Mouse (Mus musculus) liver, embryonic 14.5 days (tissue): ENCODE measurements around the gene Hist1h3f.

ENCODE experiments used
- CTCF ChIP-seq: IDR thresholded peaks from 2 replicates; pipeline ENCODE4 v1.5.1; 2016; ENCODE audit warnings: antibody characterized with exemption, low read depth, control low read depth
- EP300 ChIP-seq: IDR thresholded peaks from 2 replicates; pipeline ENCODE4 v1.6.1; 2016; ENCODE audit warnings: antibody characterized with exemption, low read depth

GRCm38 (mm10) chr13:23499943-23500342 is 43.9 kb upstream of the Hist1h3f start:
- TF ChIP-seq CTCF (no peak), EP300 (no peak)
